Mouse (Mus musculus): ENCODE results near the gene Parva. TPM values are rescaled to one million over a fixed set of nuclear protein-coding genes. Genes with fewer than 3 reads are reported as not detected.

Gene Parva
- total RNA-seq, 1 experiment: 13.9 TPM

DNA sequence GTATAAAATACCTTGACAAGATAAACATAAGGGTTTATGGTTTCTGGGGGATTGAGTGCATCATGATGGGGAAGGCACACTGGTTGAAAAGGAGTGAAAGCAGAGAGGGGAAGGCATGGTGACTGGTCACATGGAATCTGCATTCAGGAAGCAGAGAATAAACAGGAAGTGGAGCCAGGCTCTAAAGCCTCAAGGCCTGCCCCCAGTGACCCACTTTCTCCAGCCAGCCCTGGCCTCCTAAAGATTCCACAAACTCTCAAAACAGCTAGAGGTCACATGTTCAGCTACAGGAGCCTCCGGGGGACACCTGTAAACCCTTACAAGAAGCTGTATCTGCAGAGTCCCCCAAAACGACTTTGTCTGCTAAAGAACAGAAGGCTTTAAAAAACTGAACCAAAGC is 22.2 kb upstream of the Parva start:
- no peaks in the 10 kb centered on the region for H3K36me3 ChIP-seq (ENCODE audit: control insufficient read depth, insufficient read depth, low read length, poor library complexity, severe bottlenecking)
- H3K4me1 ChIP-seq (ENCODE audit: control insufficient read depth in 2 of 2, insufficient read depth in 2 of 2, low read length in 2 of 2, poor library complexity in 1 of 2): no peaks in the 10 kb centered on the region
- no peak for TF ChIP-seq ZC3H11A (IDR thresholded peaks at IDR 0.05; ENCODE audit: borderline replicate concordance, low read depth, low read length)
- TF ChIP-seq ZNF384 (IDR thresholded peaks at IDR 0.05; ENCODE audit: low read depth, low read length): no peak
- no peak for TF ChIP-seq CHD2 (IDR thresholded peaks at IDR 0.05; ENCODE audit: low read depth, low read length)
- TF ChIP-seq HCFC1 (IDR thresholded peaks at IDR 0.05; ENCODE audit: borderline replicate concordance, insufficient read depth, low read length): no peak
- TF ChIP-seq MAFK (IDR thresholded peaks at IDR 0.05; ENCODE audit: insufficient read depth, low read depth, low read length): no peak
- H3K9ac ChIP-seq (ENCODE audit: insufficient read depth, low read depth, low read length, poor library complexity, severe bottlenecking): no peak overlapping the region
- in situ Hi-C loops (cut with MboI; ENCODE audit: low sequenced_read_pairs in 2 of 2, unreplicated experiment in 2 of 2): no loop called here
- H3K4me3 ChIP-seq (ENCODE audit: insufficient read depth in 1 of 2, low read depth in 1 of 2, low read length in 2 of 2, poor library complexity in 1 of 2, severe bottlenecking in 1 of 2): no peak overlapping the region
- no peak for DNase-seq (ENCODE audit: low read depth, low spot score)
- H3K27ac ChIP-seq (ENCODE audit: insufficient read depth, low read depth, low read length, poor library complexity, severe bottlenecking): no peak overlapping the region
- no peaks in the 10 kb centered on the region for H3K9me3 ChIP-seq (ENCODE audit: control insufficient read depth, insufficient read depth, low read depth, low read length)

DNA sequence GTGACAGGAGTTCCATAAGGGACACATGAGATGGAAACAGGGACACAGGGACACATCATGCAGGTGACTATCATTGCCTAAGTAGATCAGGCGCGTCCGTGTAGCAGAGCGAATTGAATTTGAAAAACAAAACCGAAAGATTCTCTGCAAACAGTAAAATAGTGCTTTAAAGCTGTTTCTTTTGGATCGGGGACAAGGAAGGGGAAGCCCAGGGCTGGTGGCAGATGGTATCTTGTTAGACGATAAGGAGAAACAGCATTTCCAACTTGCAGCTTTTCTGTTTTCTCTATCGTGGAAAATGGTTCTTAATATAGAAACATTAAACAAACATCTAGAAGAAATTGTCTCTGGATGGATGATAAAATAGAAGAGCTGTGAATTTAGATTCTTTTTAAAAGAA is 21.7 kb upstream of the Parva start:
- no peak overlapping the region for H3K4me3 ChIP-seq (ENCODE audit: insufficient read depth in 1 of 2, low read depth in 1 of 2, low read length in 2 of 2, poor library complexity in 1 of 2, severe bottlenecking in 1 of 2)
- H3K4me1 ChIP-seq (ENCODE audit: control insufficient read depth in 2 of 2, insufficient read depth in 2 of 2, low read length in 2 of 2, poor library complexity in 1 of 2): no peaks in the 10 kb centered on the region
- in situ Hi-C loops (cut with MboI; ENCODE audit: low sequenced_read_pairs in 2 of 2, unreplicated experiment in 2 of 2): no loop called here
- H3K36me3 ChIP-seq (ENCODE audit: control insufficient read depth, insufficient read depth, low read length, poor library complexity, severe bottlenecking): no peaks in the 10 kb centered on the region
- no peaks in the 10 kb centered on the region for H3K9me3 ChIP-seq (ENCODE audit: control insufficient read depth, insufficient read depth, low read depth, low read length)
- no peak for DNase-seq (ENCODE audit: low read depth, low spot score)
- H3K9ac ChIP-seq (ENCODE audit: insufficient read depth, low read depth, low read length, poor library complexity, severe bottlenecking): no peak overlapping the region
- no peak overlapping the region for H3K27ac ChIP-seq (ENCODE audit: insufficient read depth, low read depth, low read length, poor library complexity, severe bottlenecking)
- TF ChIP-seq ZNF384 (IDR thresholded peaks at IDR 0.05; ENCODE audit: low read depth, low read length) (no peak), ZC3H11A (IDR thresholded peaks at IDR 0.05; ENCODE audit: borderline replicate concordance, low read depth, low read length) (no peak), HCFC1 (IDR thresholded peaks at IDR 0.05; ENCODE audit: borderline replicate concordance, insufficient read depth, low read length) (no peak), MAFK (IDR thresholded peaks at IDR 0.05; ENCODE audit: insufficient read depth, low read depth, low read length) (no peak), CHD2 (IDR thresholded peaks at IDR 0.05; ENCODE audit: low read depth, low read length) (no peak)

GRCm38 (mm10) chr7:112407597-112407996 is 19.7 kb upstream of the Parva start:
- H3K4me3 ChIP-seq (ENCODE audit: insufficient read depth in 1 of 2, low read depth in 1 of 2, low read length in 2 of 2, poor library complexity in 1 of 2, severe bottlenecking in 1 of 2): no peak overlapping the region
- DNase-seq (ENCODE audit: low read depth, low spot score): no peak
- H3K9me3 ChIP-seq (ENCODE audit: control insufficient read depth, insufficient read depth, low read depth, low read length): no peaks in the 10 kb centered on the region
- no peaks in the 10 kb centered on the region for H3K36me3 ChIP-seq (ENCODE audit: control insufficient read depth, insufficient read depth, low read length, poor library complexity, severe bottlenecking)
- no peak overlapping the region for H3K9ac ChIP-seq (ENCODE audit: insufficient read depth, low read depth, low read length, poor library complexity, severe bottlenecking)
- no peaks in the 10 kb centered on the region for H3K4me1 ChIP-seq (ENCODE audit: control insufficient read depth in 2 of 2, insufficient read depth in 2 of 2, low read length in 2 of 2, poor library complexity in 1 of 2)
- in situ Hi-C loops (cut with MboI; ENCODE audit: low sequenced_read_pairs in 2 of 2, unreplicated experiment in 2 of 2): no loop called here
- H3K27ac ChIP-seq (ENCODE audit: insufficient read depth, low read depth, low read length, poor library complexity, severe bottlenecking): no peak overlapping the region
- no peak for TF ChIP-seq ZNF384 (IDR thresholded peaks at IDR 0.05; ENCODE audit: low read depth, low read length)
- TF ChIP-seq ZC3H11A (IDR thresholded peaks at IDR 0.05; ENCODE audit: borderline replicate concordance, low read depth, low read length): no peak
- no peak for TF ChIP-seq HCFC1 (IDR thresholded peaks at IDR 0.05; ENCODE audit: borderline replicate concordance, insufficient read depth, low read length)
- no peak for TF ChIP-seq MAFK (IDR thresholded peaks at IDR 0.05; ENCODE audit: insufficient read depth, low read depth, low read length)
- TF ChIP-seq CHD2 (IDR thresholded peaks at IDR 0.05; ENCODE audit: low read depth, low read length): no peak

- no peaks in the 10 kb centered on the region for H3K36me3 ChIP-seq (ENCODE audit: control insufficient read depth, insufficient read depth, low read length, poor library complexity, severe bottlenecking)
- no peak for TF ChIP-seq MAFK (IDR thresholded peaks at IDR 0.05; ENCODE audit: insufficient read depth, low read depth, low read length)
- no peak for TF ChIP-seq ZC3H11A (IDR thresholded peaks at IDR 0.05; ENCODE audit: borderline replicate concordance, low read depth, low read length)
- TF ChIP-seq CHD2 (IDR thresholded peaks at IDR 0.05; ENCODE audit: low read depth, low read length): no peak
- TF ChIP-seq HCFC1 (IDR thresholded peaks at IDR 0.05; ENCODE audit: borderline replicate concordance, insufficient read depth, low read length): no peak
- no peak for TF ChIP-seq ZNF384 (IDR thresholded peaks at IDR 0.05; ENCODE audit: low read depth, low read length)
- in situ Hi-C loops (cut with MboI; ENCODE audit: low sequenced_read_pairs in 2 of 2, unreplicated experiment in 2 of 2): no loop called here
- H3K4me3 ChIP-seq (ENCODE audit: insufficient read depth in 1 of 2, low read depth in 1 of 2, low read length in 2 of 2, poor library complexity in 1 of 2, severe bottlenecking in 1 of 2): no peak overlapping the region
- H3K4me1 ChIP-seq (ENCODE audit: control insufficient read depth in 2 of 2, insufficient read depth in 2 of 2, low read length in 2 of 2, poor library complexity in 1 of 2): no peaks in the 10 kb centered on the region
- no peaks in the 10 kb centered on the region for H3K9me3 ChIP-seq (ENCODE audit: control insufficient read depth, insufficient read depth, low read depth, low read length)
- H3K9ac ChIP-seq (ENCODE audit: insufficient read depth, low read depth, low read length, poor library complexity, severe bottlenecking): no peak overlapping the region
- H3K27ac ChIP-seq (ENCODE audit: insufficient read depth, low read depth, low read length, poor library complexity, severe bottlenecking): no peak overlapping the region
- DNase-seq (ENCODE audit: low read depth, low spot score): no peak
Observed at GRCm38 (mm10) chr7:112409991-112410390, 17.3 kb upstream of the Parva start.

DNA sequence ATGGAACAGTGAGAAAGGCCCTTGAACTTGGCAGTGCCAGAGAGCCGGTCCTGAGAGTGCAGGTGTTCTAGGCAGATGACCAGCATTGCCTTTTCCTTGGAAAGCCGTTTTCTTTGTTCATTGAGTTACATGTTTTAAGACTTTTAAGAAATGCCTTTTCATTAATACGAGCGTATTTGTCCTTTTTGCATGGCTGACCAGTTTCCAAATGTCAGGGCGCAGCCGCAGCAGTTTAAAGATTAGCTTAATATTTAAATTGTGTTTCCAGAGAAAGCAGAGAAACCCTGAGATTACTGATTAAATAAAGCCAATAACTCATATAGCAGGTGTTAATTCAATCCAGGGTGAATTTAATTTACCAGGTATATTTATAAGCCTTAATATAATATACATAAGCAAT is 14.0 kb upstream of the Parva start:
- Histone ChIP-seq H3K9ac (ENCODE audit: insufficient read depth, low read depth, low read length, poor library complexity, severe bottlenecking) (no peak overlapping the region), H3K4me3 (ENCODE audit: insufficient read depth in 1 of 2, low read depth in 1 of 2, low read length in 2 of 2, poor library complexity in 1 of 2, severe bottlenecking in 1 of 2) (no peak overlapping the region), H3K9me3 (ENCODE audit: control insufficient read depth, insufficient read depth, low read depth, low read length) (no peaks in the 10 kb centered on the region), H3K36me3 (ENCODE audit: control insufficient read depth, insufficient read depth, low read length, poor library complexity, severe bottlenecking) (no peaks in the 10 kb centered on the region), H3K27ac (ENCODE audit: insufficient read depth, low read depth, low read length, poor library complexity, severe bottlenecking) (no peak overlapping the region), H3K4me1 (ENCODE audit: control insufficient read depth in 2 of 2, insufficient read depth in 2 of 2, low read length in 2 of 2, poor library complexity in 1 of 2) (peaks cover 3 to 10% of the 10 kb centered on the region in 2 experiments; a peak in 3 of 4 replicates)
- in situ Hi-C loops (cut with MboI; ENCODE audit: low sequenced_read_pairs in 2 of 2, unreplicated experiment in 2 of 2): no loop called here
- no peak for DNase-seq (ENCODE audit: low read depth, low spot score)
- TF ChIP-seq HCFC1 (IDR thresholded peaks at IDR 0.05; ENCODE audit: borderline replicate concordance, insufficient read depth, low read length) (no peak), MAFK (IDR thresholded peaks at IDR 0.05; ENCODE audit: insufficient read depth, low read depth, low read length) (no peak), ZC3H11A (IDR thresholded peaks at IDR 0.05; ENCODE audit: borderline replicate concordance, low read depth, low read length) (no peak), ZNF384 (IDR thresholded peaks at IDR 0.05; ENCODE audit: low read depth, low read length) (no peak), CHD2 (IDR thresholded peaks at IDR 0.05; ENCODE audit: low read depth, low read length) (no peak)

All from ES-E14 (cell line).